Mouse (Mus musculus): Measurements from ENCODE around the gene Eif2ak1.
"Not testable (repeated sequence)": the region's sequence is repeated elsewhere in the genome, so short reads cannot be mapped to it uniquely, and the experiment has no call there.

Gene Eif2ak1

GRCm38 (mm10) chr5:143817116-143817930 lies at the start of gene Eif2ak1:
Eif2ak1 (plus strand) TSS chr5:143817788.
- in situ Hi-C loops (cut with MboI, MseI): loop anchor here (5.0 to 10.0 kb wide), 4 partner anchors 55 to 245 kb away; no protein-coding TSS in a partner anchor

GRCm38 (mm10) chr5:143781951-143782350 lies 35.6 kb upstream of the Eif2ak1 start:
- in situ Hi-C loops (cut with MboI, MseI): no loop called here

GRCm38 (mm10) chr5:143785391-143785790 lies 32.2 kb upstream of the Eif2ak1 start:
- in situ Hi-C loops (cut with MboI, MseI): no loop called here

GRCm38 (mm10) chr5:143801216-143801615 lies 16.4 kb upstream of the Eif2ak1 start:
- in situ Hi-C loops (cut with MboI, MseI): not testable (repeated sequence)

GRCm38 (mm10) chr5:143804056-143804765 lies 13.4 kb upstream of the Eif2ak1 start:
- in situ Hi-C loops (cut with MboI, MseI): no loop called here

- in situ Hi-C loops (cut with MboI, MseI): no loop called here
Observed at GRCm38 (mm10) chr5:143807268-143807667, 10.3 kb upstream of the Eif2ak1 start.

GRCm38 (mm10) chr5:143809421-143810090 lies 8.0 kb upstream of the Eif2ak1 start:
- in situ Hi-C loops (cut with MboI, MseI): loop anchor here (10.0 kb wide), 1 partner anchor 55 kb away; no protein-coding TSS in a partner anchor

GRCm38 (mm10) chr5:143811653-143812052 lies 5.9 kb upstream of the Eif2ak1 start:
- in situ Hi-C loops (cut with MboI, MseI): loop anchor here (10.0 kb wide), 1 partner anchor 57 kb away; no protein-coding TSS in a partner anchor

- in situ Hi-C loops (cut with MboI, MseI): loop anchor here (5.0 to 10.0 kb wide), 4 partner anchors 58 to 242 kb away; no protein-coding TSS in a partner anchor
Observed at GRCm38 (mm10) chr5:143814626-143815025, 3.0 kb upstream of the Eif2ak1 start.

- in situ Hi-C loops (cut with MboI, MseI): loop anchor here (5.0 to 10.0 kb wide), 4 partner anchors 54 to 246 kb away; no protein-coding TSS in a partner anchor
Observed at GRCm38 (mm10) chr5:143817931-143818311, 333 bp downstream of the Eif2ak1 start.

- in situ Hi-C loops (cut with MboI, MseI): loop anchor here (5.0 to 10.0 kb wide), 4 partner anchors 54 to 246 kb away; no protein-coding TSS in a partner anchor
Observed at GRCm38 (mm10) chr5:143818461-143818860, 873 bp downstream of the Eif2ak1 start.

GRCm38 (mm10) chr5:143818949-143819348 lies 1.4 kb downstream of the Eif2ak1 start:
- in situ Hi-C loops (cut with MboI, MseI): loop anchor here (5.0 to 10.0 kb wide), 4 partner anchors 53 to 247 kb away; no protein-coding TSS in a partner anchor

- in situ Hi-C loops (cut with MboI, MseI): loop anchor here (5.0 to 10.0 kb wide), 4 partner anchors 52 to 248 kb away; no protein-coding TSS in a partner anchor
Observed at GRCm38 (mm10) chr5:143819906-143820660, 2.5 kb downstream of the Eif2ak1 start.

- in situ Hi-C loops (cut with MboI, MseI): no loop called here
Observed at GRCm38 (mm10) chr5:143820820-143821219, 3.2 kb downstream of the Eif2ak1 start.

GRCm38 (mm10) chr5:143871547-143872169 lies 54.1 kb downstream of the Eif2ak1 start:
- in situ Hi-C loops (cut with MboI, MseI): loop anchor here (5.0 to 10.0 kb wide), 3 partner anchors 54 to 517 kb away; partner anchors contain the start of genes Eif2ak1 and Grid2ip

- in situ Hi-C loops (cut with MboI, MseI): loop anchor here (5.0 to 10.0 kb wide), 3 partner anchors 57 to 520 kb away; partner anchors contain the start of genes Eif2ak1 and Grid2ip
Observed at GRCm38 (mm10) chr5:143874571-143874970, 57.0 kb downstream of the Eif2ak1 start.

- in situ Hi-C loops (cut with MboI, MseI): loop anchor here (5.0 kb wide), 1 partner anchor 138 kb away; no protein-coding TSS in a partner anchor
Observed at GRCm38 (mm10) chr5:143885274-143885673, 67.7 kb downstream of the Eif2ak1 start.

GRCm38 (mm10) chr5:143890741-143891140 lies 73.2 kb downstream of the Eif2ak1 start:
- in situ Hi-C loops (cut with MboI, MseI): no loop called here

- in situ Hi-C loops (cut with MboI, MseI): no loop called here
Observed at GRCm38 (mm10) chr5:143892255-143892886, 74.8 kb downstream of the Eif2ak1 start.

Measured in T-helper 1 cell (primary cell).